Mouse (Mus musculus) G1E (cell line): ENCODE results near the gene Tiam2.

Source experiments
- CTCF ChIP-seq: IDR thresholded peaks from 2 replicates; pipeline ENCODE4 v1.5.1; 2012; ENCODE audit warnings: low read depth, low read length, inconsistent platforms, mixed read lengths
- GATA1 ChIP-seq: IDR thresholded peaks from 2 replicates; pipeline ENCODE4 v1.6.1; 2012; ENCODE audit warnings: borderline replicate concordance, low read length, inconsistent platforms, mixed read lengths
- GATA2 ChIP-seq: IDR thresholded peaks from 2 replicates; pipeline ENCODE4 v1.6.1; 2012; ENCODE audit warnings: low read depth, low read length, inconsistent platforms, borderline replicate concordance
- POLR2AphosphoS5 ChIP-seq: IDR thresholded peaks from 2 replicates; pipeline ENCODE4 v1.6.1; 2012; ENCODE audit warnings: low read depth, low read length, inconsistent platforms; ENCODE audit not compliant: insufficient replicate concordance
- TAL1 ChIP-seq: conservative IDR thresholded peaks from 2 replicates; pipeline ENCODE4 v1.6.1; 2012; ENCODE audit warnings: low read depth, low read length, inconsistent platforms, mixed read lengths

- no peak for TF ChIP-seq CTCF
- no peak for TF ChIP-seq GATA1
- no peak for TF ChIP-seq POLR2AphosphoS5
- TF ChIP-seq GATA2, result no peak
- no peak for TF ChIP-seq TAL1
Measured at GRCm38 (mm10) chr17:3506508-3506907, 180.1 kb downstream of the Tiam2 start.
